Mouse (Mus musculus) heart, embryonic 10.5 days (tissue): ENCODE measurements around the gene Stxbp4. TPM values are rescaled to one million over a fixed set of nuclear protein-coding genes. Genes with fewer than 3 reads are reported as not detected.

Experiments used
- DNase-seq: peaks from one replicate; pipeline ENCODE4 v3.0.0-alpha.2; 2017; ENCODE audit warnings: low spot score
- H3K27ac ChIP-seq: fragments of 300-500 bp; sonication (generic); 2 replicates; pipeline ENCODE4 v1.5.1; 2016; ENCODE audit warnings: mild to moderate bottlenecking
- H3K27me3 ChIP-seq: fragments of 300-500 bp; sonication (generic); 2 replicates; pipeline ENCODE4 v1.6.1; 2016; ENCODE audit warnings: mild to moderate bottlenecking; ENCODE audit not compliant: poor library complexity, insufficient read depth, severe bottlenecking
- H3K36me3 ChIP-seq: fragments of 300-500 bp; sonication (generic); 2 replicates; pipeline ENCODE4 v1.6.1; 2016; ENCODE audit warnings: mild to moderate bottlenecking, moderate library complexity
- H3K4me1 ChIP-seq: fragments of 300-500 bp; sonication (generic); 2 replicates; pipeline ENCODE4 v1.6.1; 2016; ENCODE audit warnings: mild to moderate bottlenecking
- H3K4me3 ChIP-seq: fragments of 300-500 bp; sonication (generic); 2 replicates; pipeline ENCODE4 v1.5.1; 2016; ENCODE audit warnings: mild to moderate bottlenecking, moderate library complexity
- H3K9me3 ChIP-seq: fragments of 300-500 bp; sonication (generic); 2 replicates; pipeline ENCODE4 v1.6.1; 2016; ENCODE audit warnings: mild to moderate bottlenecking, moderate library complexity
- WGBS: fragments of 180-500 bp; shearing (Covaris S2); methylation state at CpG from one replicate; pipeline ENCODE4 v1.1.7; 2016; 5-methylcytosine and 5-hydroxymethylcytosine counted together
- polyA plus RNA-seq: library from polyadenylated mRNA; unstranded; fragments of >200 nt; fragmentation: Nextera tagmentation; extraction: Ambion mirVana; gene quantifications from 2 replicates; pipeline ENCODE4 v1.2.1, GENCODE M21; 2016

Gene Stxbp4
- polyA plus RNA-seq, 1 experiment from 2014 or later, result 25.3 TPM

GRCm38 (mm10) chr11:90632480-90632879 is 5.4 kb downstream of the Stxbp4 start:
- no peaks in the 10 kb centered on the region for H3K36me3 ChIP-seq
- H3K27me3 ChIP-seq, result no peaks in the 10 kb centered on the region
- no peak overlapping the region for H3K4me3 ChIP-seq
- H3K27ac ChIP-seq, result no peak overlapping the region
- H3K9me3 ChIP-seq, result no peaks in the 10 kb centered on the region
- 73% methylated on average over 2 of the region's 2 CpGs for WGBS
- DNase-seq, result no peak
- H3K4me1 ChIP-seq, result peaks cover 7% of the 10 kb centered on the region; the same call in 1 of the 2 replicates

GRCm38 (mm10) chr11:90627751-90628150 is 10.1 kb downstream of the Stxbp4 start:
- no peaks in the 10 kb centered on the region for H3K4me1 ChIP-seq
- WGBS, result 76% methylated on average over 1 of the region's 1 CpGs
- no peaks in the 10 kb centered on the region for H3K36me3 ChIP-seq
- no peak for DNase-seq
- no peak overlapping the region for H3K4me3 ChIP-seq
- no peaks in the 10 kb centered on the region for H3K9me3 ChIP-seq
- no peaks in the 10 kb centered on the region for H3K27me3 ChIP-seq
- H3K27ac ChIP-seq, result no peak overlapping the region

- Histone ChIP-seq H3K4me3 (no peak overlapping the region), H3K4me1 (no peaks in the 10 kb centered on the region), H3K27ac (no peak overlapping the region), H3K9me3 (no peaks in the 10 kb centered on the region), H3K36me3 (peaks cover 5% of the 10 kb centered on the region; the same call in 1 of the 2 replicates), H3K27me3 (no peaks in the 10 kb centered on the region)
- WGBS, result 83% methylated on average over 1 of the region's 1 CpGs
- no peak for DNase-seq
These were observed 12.7 kb downstream of the Stxbp4 start for GRCm38 (mm10) chr11:90625174-90625573.

GRCm38 (mm10) chr11:90623477-90623876 is 14.4 kb downstream of the Stxbp4 start:
- H3K36me3 ChIP-seq, result peaks cover 11% of the 10 kb centered on the region; the same call in 1 of the 2 replicates
- no peaks in the 10 kb centered on the region for H3K9me3 ChIP-seq
- DNase-seq, result no peak
- WGBS, result 57% methylated on average over 6 of the region's 6 CpGs
- no peak overlapping the region for H3K27ac ChIP-seq
- H3K4me3 ChIP-seq, result no peak overlapping the region
- H3K4me1 ChIP-seq, result no peaks in the 10 kb centered on the region
- H3K27me3 ChIP-seq, result no peaks in the 10 kb centered on the region

GRCm38 (mm10) chr11:90622500-90622899 is 15.4 kb downstream of the Stxbp4 start:
- WGBS, result 91% methylated on average over 7 of the region's 7 CpGs
- H3K9me3 ChIP-seq, result no peaks in the 10 kb centered on the region
- no peak overlapping the region for H3K27ac ChIP-seq
- H3K4me3 ChIP-seq, result no peak overlapping the region
- H3K36me3 ChIP-seq, result peaks cover 16% of the 10 kb centered on the region; the same call in 1 of the 2 replicates
- H3K27me3 ChIP-seq, result no peaks in the 10 kb centered on the region
- no peaks in the 10 kb centered on the region for H3K4me1 ChIP-seq
- DNase-seq, result no peak

GRCm38 (mm10) chr11:90622044-90622443 is 15.8 kb downstream of the Stxbp4 start:
- no peaks in the 10 kb centered on the region for H3K27me3 ChIP-seq
- no peak for DNase-seq
- H3K36me3 ChIP-seq, result peaks cover 16% of the 10 kb centered on the region; the same call in 1 of the 2 replicates
- H3K4me3 ChIP-seq, result no peak overlapping the region
- 92% methylated on average over 12 of the region's 12 CpGs for WGBS
- no peak overlapping the region for H3K27ac ChIP-seq
- no peaks in the 10 kb centered on the region for H3K9me3 ChIP-seq
- H3K4me1 ChIP-seq, result no peaks in the 10 kb centered on the region

- no peak overlapping the region for H3K27ac ChIP-seq
- DNase-seq, result no peak
- H3K27me3 ChIP-seq, result no peaks in the 10 kb centered on the region
- 0 out of 2 replicates have a peak, but pooled peaks cover 15% of the 10 kb centered on the region for H3K36me3 ChIP-seq
- H3K9me3 ChIP-seq, result no peaks in the 10 kb centered on the region
- peaks cover 5% of the 10 kb centered on the region; the same call in 1 of the 2 replicates for H3K4me1 ChIP-seq
- H3K4me3 ChIP-seq, result no peak overlapping the region
These were observed 21.5 kb downstream of the Stxbp4 start for GRCm38 (mm10) chr11:90616431-90616830.

- Histone ChIP-seq H3K36me3 (0 out of 2 replicates have a peak, but pooled peaks cover 13% of the 10 kb centered on the region), H3K27me3 (no peaks in the 10 kb centered on the region), H3K4me3 (no peak overlapping the region), H3K4me1 (peaks cover 5% of the 10 kb centered on the region; the same call in 1 of the 2 replicates), H3K9me3 (no peaks in the 10 kb centered on the region), H3K27ac (no peak overlapping the region)
- 66% methylated on average over 6 of the region's 6 CpGs for WGBS
- DNase-seq, result no peak
These were observed 23.1 kb downstream of the Stxbp4 start for GRCm38 (mm10) chr11:90614743-90615142.

- no peak for DNase-seq
- no peaks in the 10 kb centered on the region for H3K9me3 ChIP-seq
- H3K27me3 ChIP-seq, result no peaks in the 10 kb centered on the region
- H3K36me3 ChIP-seq, result peaks cover 10% of the 10 kb centered on the region; the same call in 1 of the 2 replicates
- H3K27ac ChIP-seq, result no peak overlapping the region
- H3K4me3 ChIP-seq, result no peak overlapping the region
- peaks cover 5% of the 10 kb centered on the region; the same call in 1 of the 2 replicates for H3K4me1 ChIP-seq
These were observed 25.8 kb downstream of the Stxbp4 start for GRCm38 (mm10) chr11:90612118-90612517.

GRCm38 (mm10) chr11:90603066-90603465 is 34.8 kb downstream of the Stxbp4 start:
- H3K27me3 ChIP-seq, result no peaks in the 10 kb centered on the region
- H3K27ac ChIP-seq, result no peak overlapping the region
- H3K36me3 ChIP-seq, result peaks cover 31% of the 10 kb centered on the region
- no peaks in the 10 kb centered on the region for H3K9me3 ChIP-seq
- H3K4me1 ChIP-seq, result no peaks in the 10 kb centered on the region
- 86% methylated on average over 2 of the region's 2 CpGs for WGBS
- DNase-seq, result no peak
- H3K4me3 ChIP-seq, result no peak overlapping the region

GRCm38 (mm10) chr11:90595826-90596225 is 42.1 kb downstream of the Stxbp4 start:
- 86% methylated on average over 1 of the region's 1 CpGs for WGBS

GRCm38 (mm10) chr11:90590996-90591395 is 46.9 kb downstream of the Stxbp4 start:
- Histone ChIP-seq H3K27me3 (no peaks in the 10 kb centered on the region), H3K27ac (no peak overlapping the region), H3K9me3 (no peaks in the 10 kb centered on the region), H3K4me3 (no peak overlapping the region), H3K4me1 (no peaks in the 10 kb centered on the region), H3K36me3 (peaks cover 34% of the 10 kb centered on the region)
- DNase-seq, result no peak
- WGBS, result 86% methylated on average over 1 of the region's 1 CpGs

More at GRCm38 (mm10) chr11:90595826-90596225, 42.1 kb downstream of the Stxbp4 start:
- Histone ChIP-seq H3K4me1 (no peaks in the 10 kb centered on the region), H3K27me3 (no peaks in the 10 kb centered on the region), H3K9me3 (no peaks in the 10 kb centered on the region), H3K27ac (no peak overlapping the region), H3K4me3 (no peak overlapping the region), H3K36me3 (peaks cover 29% of the 10 kb centered on the region)
- no peak for DNase-seq

- no peak overlapping the region for H3K4me3 ChIP-seq
- no peak overlapping the region for H3K27ac ChIP-seq
- no peak for DNase-seq
- no peaks in the 10 kb centered on the region for H3K4me1 ChIP-seq
- no peaks in the 10 kb centered on the region for H3K27me3 ChIP-seq
- H3K36me3 ChIP-seq, result peaks cover 38% of the 10 kb centered on the region
- WGBS, result 79% methylated on average over 8 of the region's 8 CpGs
- H3K9me3 ChIP-seq, result no peaks in the 10 kb centered on the region
These were observed 51.7 kb downstream of the Stxbp4 start for GRCm38 (mm10) chr11:90586203-90586602.

- Histone ChIP-seq H3K27me3 (no peaks in the 10 kb centered on the region), H3K36me3 (peaks cover 33% of the 10 kb centered on the region), H3K9me3 (no peaks in the 10 kb centered on the region), H3K4me1 (no peaks in the 10 kb centered on the region), H3K4me3 (no peak overlapping the region), H3K27ac (no peak overlapping the region)
- DNase-seq, result no peak
- 90% methylated on average over 2 of the region's 2 CpGs for WGBS
These were observed 52.1 kb downstream of the Stxbp4 start for GRCm38 (mm10) chr11:90585754-90586153.
